Mouse (Mus musculus) stomach, embryonic 15.5 days (tissue): ENCODE data around the gene Erh. TPM values are rescaled to one million over a fixed set of nuclear protein-coding genes. Genes with fewer than 3 reads are reported as not detected.

ENCODE experiments used
- ATAC-seq: fragments of 200-750 bp; cut with Nextera tagmentation; 2 replicates; pipeline ENCODE4 v1.8.0; 2017; ENCODE audit warnings: low read depth, moderate number of reproducible peaks, moderate TSS enrichment; ENCODE audit not compliant: insufficient read depth, low FRiP score
- H3K27ac ChIP-seq: fragments of 300-500 bp; sonication (generic); 2 replicates; pipeline ENCODE4 v1.5.1; 2015; ENCODE audit warnings: mild to moderate bottlenecking, inconsistent platforms
- H3K27me3 ChIP-seq: fragments of 300-500 bp; sonication (generic); replicated peaks from 2 replicates; pipeline ENCODE4 v1.6.1; 2015; ENCODE audit warnings: inconsistent platforms
- H3K36me3 ChIP-seq: fragments of 300-500 bp; sonication (generic); 2 replicates; pipeline ENCODE4 v1.6.1; 2015; ENCODE audit warnings: inconsistent platforms
- H3K4me1 ChIP-seq: fragments of 300-500 bp; sonication (generic); 2 replicates; pipeline ENCODE4 v1.6.1; 2015; ENCODE audit warnings: inconsistent platforms
- H3K4me2 ChIP-seq: fragments of 300-500 bp; sonication (generic); 2 replicates; pipeline ENCODE4 v1.6.1; 2015; ENCODE audit warnings: mild to moderate bottlenecking, inconsistent platforms
- H3K4me3 ChIP-seq: fragments of 300-500 bp; sonication (generic); replicated peaks from 2 replicates; pipeline ENCODE4 v1.5.1; 2015; ENCODE audit warnings: inconsistent platforms
- H3K9ac ChIP-seq: fragments of 300-500 bp; sonication (generic); 2 replicates; pipeline ENCODE4 v1.6.1; 2015; ENCODE audit warnings: inconsistent platforms
- H3K9me3 ChIP-seq: fragments of 300-500 bp; sonication (generic); 2 replicates; pipeline ENCODE4 v1.6.1; 2016; ENCODE audit warnings: inconsistent platforms
- WGBS: fragments of 180-500 bp; shearing (Covaris S2); methylation state at CpG from one replicate; pipeline ENCODE4 v1.1.7; 2015; 5-methylcytosine and 5-hydroxymethylcytosine counted together
- polyA plus RNA-seq: library from polyadenylated mRNA; unstranded; fragments of >200 nt; fragmentation: Nextera tagmentation; extraction: Ambion mirVana; gene quantifications from 2 replicates; pipeline ENCODE4 v1.2.1, GENCODE M21; 2015

Gene Erh
- polyA plus RNA-seq, 1 experiment from 2014 or later: 258 TPM

- Histone ChIP-seq H3K4me3 (no peak overlapping the region), H3K36me3 (0 out of 2 replicates have a peak, but pooled peaks cover 4% of the 10 kb centered on the region), H3K9me3 (no peaks in the 10 kb centered on the region), H3K9ac (no peak overlapping the region), H3K4me1 (no peaks in the 10 kb centered on the region), H3K27me3 (no peaks in the 10 kb centered on the region), H3K4me2 (no peak overlapping the region), H3K27ac (no peak overlapping the region)
- no peak for ATAC-seq
- WGBS: 25% methylated on average over 2 of the region's 2 CpGs
Observed at GRCm38 (mm10) chr12:80584973-80585372, 59.2 kb downstream of the Erh start.

Other genes starting within 250 kb of the Erh start
- gene Dcaf5, start 207.7 kb downstream of the Erh start, polyA plus RNA-seq: 11.2 and 11.9 TPM in 2 replicates
- 24.9 and 28.1 TPM in 2 replicates for gene Exd2, start 181.2 kb downstream of the Erh start, polyA plus RNA-seq
- gene Galnt16, start 126.1 kb downstream of the Erh start, polyA plus RNA-seq: 13.6 and 14.3 TPM in 2 replicates
- 24.4 and 27.7 TPM in 2 replicates for gene Slc39a9, start 458 bp downstream of the Erh start, polyA plus RNA-seq
- 5.6 and 6.9 TPM in 2 replicates for gene Plekhd1, start 48.2 kb upstream of the Erh start, polyA plus RNA-seq
- 0.17 and 0.18 TPM in 2 replicates for gene Ccdc177, start 116.3 kb upstream of the Erh start, polyA plus RNA-seq
- gene Susd6, start 146.2 kb upstream of the Erh start, polyA plus RNA-seq: 17.5 and 19.2 TPM in 2 replicates